Mouse (Mus musculus) thymus, adult 2 months (tissue): ENCODE measurements around the gene Leng1. TPM values are rescaled to one million over a fixed set of nuclear protein-coding genes. Genes with fewer than 3 reads are reported as not detected.
A peak's percentile ranks its signal among the peaks of the same experiment; 100 is the strongest.

Source experiments
- DNase-seq: peaks from one replicate; pipeline ENCODE4 v3.0.0; 2021
- H3K27ac ChIP-seq: fragments of 200-500 bp; 2 replicates; pipeline ENCODE4 v1.5.1; 2012; ENCODE audit warnings: low read length, control low read depth; ENCODE audit not compliant: control insufficient read depth, insufficient read depth
- H3K27me3 ChIP-seq: fragments of 200-500 bp; 2 replicates; pipeline ENCODE4 v1.6.1; 2012; ENCODE audit warnings: mild to moderate bottlenecking, low read length, moderate library complexity, mixed read lengths; ENCODE audit not compliant: control insufficient read depth, insufficient read depth
- H3K36me3 ChIP-seq: fragments of 200-500 bp; 2 replicates; pipeline ENCODE4 v1.6.1; 2012; ENCODE audit warnings: mild to moderate bottlenecking, low read length, moderate library complexity; ENCODE audit not compliant: control insufficient read depth, insufficient read depth
- H3K4me1 ChIP-seq: fragments of 200-500 bp; replicated peaks from 2 replicates; pipeline ENCODE4 v1.6.1; 2012; ENCODE audit warnings: low read length; ENCODE audit not compliant: control insufficient read depth, insufficient read depth
- H3K4me3 ChIP-seq: fragments of 200-500 bp; 2 replicates; pipeline ENCODE4 v1.5.1; 2012; ENCODE audit warnings: mild to moderate bottlenecking, low read length, control low read depth, moderate library complexity; ENCODE audit not compliant: control insufficient read depth, insufficient read depth
- CTCF ChIP-seq: fragments of 200-500 bp; IDR thresholded peaks from 2 replicates; pipeline ENCODE4 v1.5.1; 2012; ENCODE audit warnings: mild to moderate bottlenecking, control low read depth, low read length, moderate library complexity, borderline replicate concordance; ENCODE audit not compliant: control insufficient read depth, poor library complexity, insufficient read depth; ENCODE audit errors: extremely low read depth
- POLR2A ChIP-seq: fragments of 200-500 bp; IDR thresholded peaks from 2 replicates; pipeline ENCODE4 v1.6.1; 2012; ENCODE audit warnings: mild to moderate bottlenecking, low read length, control low read depth, moderate library complexity; ENCODE audit not compliant: control insufficient read depth, poor library complexity, insufficient read depth; ENCODE audit errors: extremely low read depth
- WGBS: fragments of 180-500 bp; shearing (Covaris S2); methylation state at CpG from one replicate; pipeline ENCODE4 v1.1.7; 2018; 5-methylcytosine and 5-hydroxymethylcytosine counted together
- polyA plus RNA-seq: library from polyadenylated mRNA; depleted of rRNA; stranded (reverse); fragments of >200 nt; gene quantifications from 2 replicates; pipeline ENCODE4 v1.2.3, GENCODE M21; 2012

Gene Leng1
- polyA plus RNA-seq, 1 experiment = 4.3 TPM

DNA sequence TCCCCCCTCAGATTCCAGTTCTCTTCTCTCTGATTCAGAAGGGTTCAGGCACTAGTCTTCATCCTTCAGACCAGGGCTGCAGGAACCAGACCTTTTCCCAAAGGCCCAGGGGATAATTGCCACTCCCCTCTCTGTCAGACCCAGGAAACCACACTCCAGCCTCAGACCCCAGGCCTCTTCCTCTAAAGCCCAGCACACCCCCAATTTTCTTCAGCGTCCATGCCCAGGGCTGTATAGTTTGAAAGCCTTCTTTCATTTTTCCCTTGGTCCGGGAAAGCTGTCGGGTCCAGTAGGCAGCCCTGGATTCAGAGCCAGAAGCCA, 9.5 kb upstream of the Leng1 start:
- no peaks in the 10 kb centered on the region for H3K36me3 ChIP-seq
- no peak for TF ChIP-seq POLR2A
- no peak for TF ChIP-seq CTCF
- H3K27ac ChIP-seq = no peak overlapping the region
- H3K4me3 ChIP-seq = no peak overlapping the region
- WGBS = 69% methylated on average over 3 of the region's 3 CpGs
- no peak for DNase-seq
- H3K4me1 ChIP-seq = peaks cover 4% of the 10 kb centered on the region; the same call in 1 of the 2 replicates
- H3K27me3 ChIP-seq = no peaks in the 10 kb centered on the region

DNA sequence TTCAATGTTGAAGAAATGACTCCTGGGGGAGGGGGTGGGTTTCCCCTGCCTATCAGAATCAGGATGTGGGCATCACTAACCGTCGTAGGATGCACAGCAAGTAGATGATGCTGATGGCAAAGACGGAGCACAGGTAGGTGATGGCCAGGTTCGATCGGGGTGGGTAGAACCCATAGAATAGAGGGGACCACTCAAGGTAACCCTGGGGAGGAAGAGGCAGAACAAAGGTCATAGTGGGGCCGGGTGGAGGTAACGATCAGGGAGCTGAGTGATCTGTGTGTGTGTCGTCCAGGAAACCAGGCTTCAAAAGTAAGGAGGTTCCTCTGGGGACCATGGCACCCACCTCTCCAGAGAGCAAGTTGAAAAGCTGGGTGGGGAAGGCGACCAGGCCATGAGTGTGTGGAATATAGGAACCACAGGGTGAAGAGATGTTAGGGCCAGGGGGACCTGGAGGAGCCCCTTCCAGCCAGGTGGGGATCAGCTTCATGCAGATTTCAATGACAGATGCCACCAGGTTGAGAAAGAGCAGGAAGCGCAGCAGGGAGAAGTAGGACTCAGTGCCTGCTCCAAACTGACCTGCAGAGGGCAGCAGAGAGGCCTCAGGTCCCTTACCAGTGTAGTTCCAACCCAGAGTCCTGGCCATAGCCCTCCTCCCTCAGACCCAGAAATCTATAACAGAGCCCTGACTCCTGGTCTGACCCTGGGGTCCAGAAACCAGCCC, 9.0 kb upstream of the Leng1 start:
- Histone ChIP-seq H3K4me3 (no peak overlapping the region), H3K27ac (no peak overlapping the region), H3K27me3 (no peaks in the 10 kb centered on the region), H3K4me1 (peaks cover 4% of the 10 kb centered on the region; the same call in 1 of the 2 replicates), H3K36me3 (no peaks in the 10 kb centered on the region)
- 71% methylated on average over 10 of the region's 10 CpGs for WGBS
- peak; percentile 81 for DNase-seq
- TF ChIP-seq POLR2A (no peak), CTCF (peak; percentile 71; the same call in 1 of the 2 replicates)

DNA sequence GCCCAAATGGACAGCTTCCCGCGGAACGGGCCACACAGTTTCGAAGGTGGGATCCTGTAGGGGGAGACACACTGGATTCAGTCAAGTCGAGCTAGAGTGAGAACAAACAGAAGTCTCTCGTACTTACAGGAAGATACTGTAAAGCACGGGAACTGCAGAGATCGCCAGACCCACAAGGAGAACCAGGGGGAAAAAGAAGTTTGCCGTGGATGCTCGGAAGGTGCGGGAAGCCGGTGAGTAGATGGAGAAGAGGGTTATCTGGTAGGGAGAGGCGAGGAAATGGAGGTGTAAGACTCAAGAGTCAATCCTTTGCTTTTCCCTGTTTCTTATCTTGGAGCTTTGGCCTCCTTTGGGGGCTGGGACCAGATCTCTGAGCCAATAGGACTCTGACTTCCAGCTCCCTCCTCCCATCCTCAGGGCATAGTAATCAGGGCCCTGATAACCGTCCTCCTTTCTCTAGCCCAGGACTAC, 1.3 kb upstream of the Leng1 start:
- H3K36me3 ChIP-seq = peaks cover 9% of the 10 kb centered on the region
- H3K27me3 ChIP-seq = no peaks in the 10 kb centered on the region
- H3K4me1 ChIP-seq = peaks cover 21% of the 10 kb centered on the region
- no peak overlapping the region for H3K4me3 ChIP-seq
- 59% methylated on average over 14 of the region's 14 CpGs for WGBS
- peak overlapping the region; percentile 33; the same call in 1 of the 2 replicates for H3K27ac ChIP-seq
- DNase-seq = no peak
- TF ChIP-seq POLR2A = no peak

DNA sequence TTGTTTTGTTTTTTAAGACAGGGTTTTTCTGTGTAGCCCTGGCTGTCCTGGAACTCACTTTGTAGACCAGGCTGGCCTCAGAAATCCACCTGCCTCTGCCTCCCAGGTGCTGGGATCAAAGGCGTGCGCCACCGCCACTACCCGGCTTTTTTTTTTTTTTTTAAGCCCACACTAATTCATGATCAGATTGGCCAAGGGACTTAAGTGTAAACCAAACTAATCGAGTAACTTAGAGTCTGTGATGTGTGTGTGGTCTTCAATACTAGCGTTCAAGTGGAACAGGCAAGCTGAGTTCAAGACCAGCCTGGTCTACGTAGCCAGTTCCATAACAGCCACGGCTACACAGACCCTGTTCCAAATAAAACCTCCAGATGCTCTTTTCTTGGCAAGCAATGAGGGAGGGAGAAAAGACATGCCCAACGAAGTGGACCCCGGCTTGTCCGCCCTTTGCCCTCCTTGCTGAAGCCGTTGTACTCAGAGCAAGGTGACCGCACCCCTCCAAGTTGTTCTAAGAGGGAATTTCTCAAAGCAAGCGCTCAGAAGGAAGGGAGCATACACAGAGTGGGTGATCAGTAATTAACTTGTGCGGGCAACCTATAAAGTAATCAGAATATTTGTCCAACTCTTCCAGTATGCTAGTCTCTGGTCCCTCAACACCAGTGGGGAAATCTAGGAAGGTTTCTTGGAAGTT, 971 bp downstream of the Leng1 start:
- Histone ChIP-seq H3K4me1 (peaks cover 21% of the 10 kb centered on the region), H3K27me3 (no peaks in the 10 kb centered on the region), H3K27ac (peak overlapping the region; percentile 22; the same call in 1 of the 2 replicates), H3K36me3 (peaks cover 30% of the 10 kb centered on the region), H3K4me3 (peak overlapping the region; percentile 90)
- DNase-seq = no peak
- TF ChIP-seq POLR2A = no peak
- no peak for TF ChIP-seq CTCF
- WGBS = 23% methylated on average over 15 of the region's 15 CpGs

DNA sequence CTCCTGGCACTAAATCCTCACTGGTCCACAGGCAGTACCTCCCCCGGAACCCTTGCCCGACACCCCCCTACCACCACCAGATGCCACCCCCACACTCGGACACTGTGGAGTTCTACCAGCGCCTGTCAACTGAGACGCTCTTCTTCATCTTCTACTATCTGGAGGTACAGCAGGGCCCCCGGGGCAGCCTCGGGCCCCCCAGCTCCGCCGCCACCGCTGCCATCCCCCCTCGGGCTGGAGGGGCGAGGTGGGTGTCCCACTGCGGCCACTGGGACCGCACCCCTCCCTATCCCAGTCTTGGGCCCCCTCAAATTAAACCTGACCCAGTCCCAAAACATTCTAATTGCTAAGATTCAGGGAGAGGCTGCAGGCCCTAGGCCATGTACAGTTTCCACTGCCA, 7.1 kb downstream of the Leng1 start:
- H3K36me3 ChIP-seq = peaks cover 91% of the 10 kb centered on the region
- H3K4me1 ChIP-seq = peaks cover 1% of the 10 kb centered on the region
- no peak overlapping the region for H3K27ac ChIP-seq
- no peak for TF ChIP-seq POLR2A
- no peak for TF ChIP-seq CTCF
- no peak overlapping the region for H3K4me3 ChIP-seq
- H3K27me3 ChIP-seq = no peaks in the 10 kb centered on the region
- 95% methylated on average over 14 of the region's 14 CpGs for whole genome bisulfite sequencing
- DNase-seq = no peak

DNA sequence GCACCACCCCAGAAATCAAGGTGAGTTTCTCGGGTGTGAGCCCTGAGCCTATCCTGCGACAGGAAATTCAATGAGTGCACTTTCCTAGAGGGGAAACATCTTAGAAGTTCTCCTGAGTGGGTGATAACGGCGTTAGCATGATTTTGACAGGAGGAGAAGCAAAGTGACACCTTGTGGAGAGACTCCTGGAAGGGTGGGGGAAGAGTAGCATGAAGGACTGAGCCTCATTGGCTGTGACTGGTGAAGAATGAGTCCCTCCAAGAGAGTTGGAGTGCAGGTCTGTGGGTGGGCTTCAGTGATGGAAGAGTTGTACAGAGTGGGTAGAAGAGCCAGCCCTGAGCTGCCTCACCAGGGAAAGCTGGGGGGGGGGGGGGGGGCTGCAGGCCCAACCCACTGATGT, 8.7 kb downstream of the Leng1 start:
- Histone ChIP-seq H3K27me3 (no peaks in the 10 kb centered on the region), H3K27ac (no peak overlapping the region), H3K4me3 (no peak overlapping the region), H3K36me3 (peaks cover 98% of the 10 kb centered on the region), H3K4me1 (no peaks in the 10 kb centered on the region)
- DNase-seq = no peak
- TF ChIP-seq POLR2A = no peak
- WGBS = 93% methylated on average over 4 of the region's 4 CpGs

DNA sequence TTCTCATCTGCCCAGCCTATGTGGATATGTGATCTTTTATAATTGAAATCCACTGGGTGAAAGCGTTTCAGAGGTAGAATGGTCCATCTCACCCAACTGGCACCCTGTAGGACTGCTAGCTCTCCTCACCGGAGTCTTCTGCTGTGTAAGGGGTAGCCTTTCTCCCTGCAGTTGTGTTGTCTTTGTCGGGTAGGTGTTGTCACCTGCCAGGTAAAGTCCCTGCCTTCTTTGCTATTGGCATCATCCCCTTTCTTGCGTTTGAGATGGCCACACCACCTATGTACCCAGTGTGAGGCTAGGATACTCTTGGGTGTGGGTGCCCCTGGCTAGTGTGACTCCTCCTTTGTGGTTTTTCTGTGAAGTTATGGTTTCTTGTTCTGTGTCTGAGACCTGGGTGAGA, 19.0 kb downstream of the Leng1 start:
- Histone ChIP-seq H3K4me1 (peaks cover 18% of the 10 kb centered on the region), H3K27me3 (no peaks in the 10 kb centered on the region), H3K27ac (no peak overlapping the region), H3K36me3 (peaks cover 11% of the 10 kb centered on the region), H3K4me3 (no peak overlapping the region; the same call in 1 of the 2 replicates)
- TF ChIP-seq CTCF (no peak), POLR2A (no peak)
- DNase-seq = no peak
- WGBS = 45% methylated on average over 4 of the region's 4 CpGs
